Mouse (Mus musculus) MEL (cell line): ENCODE data around the gene Emg1. TPM values are rescaled to one million over a fixed set of nuclear protein-coding genes. Genes with fewer than 3 reads are reported as not detected.
A peak's percentile ranks its signal among the peaks of the same experiment; 100 is the strongest.
"Not testable (repeated sequence)": the region's sequence is repeated elsewhere in the genome, so short reads cannot be mapped to it uniquely, and the experiment has no call there.

Source experiments
- DNase-seq: peaks from one replicate; pipeline ENCODE4 v3.0.0; 2011; ENCODE audit warnings: low read depth, low spot score
- H3K27ac ChIP-seq: 2 replicates; pipeline ENCODE4 v1.5.1; 2012; ENCODE audit warnings: low read depth, mild to moderate bottlenecking, control low read depth, low read length, moderate library complexity; ENCODE audit not compliant: control insufficient read depth
- H3K27me3 ChIP-seq, 2 experiments: fragments of 150-350 bp in 1 of 2; sonication (generic) in 1 of 2; 2 replicates each; pipeline ENCODE4 v1.6.1; 2012; ENCODE audit warnings: low read length in 2 of 2, mild to moderate bottlenecking in 2 of 2, improper control_type of control experiment in 1 of 2, moderate library complexity in 1 of 2; ENCODE audit not compliant: insufficient read depth in 2 of 2, control insufficient read depth in 1 of 2
- H3K36me3 ChIP-seq, 2 experiments: 2 replicates each; pipeline ENCODE4 v1.6.1; 2012 to 2014; ENCODE audit warnings: low read length in 2 of 2, improper control_type of control experiment in 1 of 2, inconsistent platforms in 1 of 2, mild to moderate bottlenecking in 1 of 2; ENCODE audit not compliant: insufficient read depth in 2 of 2, control insufficient read depth in 1 of 2
- H3K4me1 ChIP-seq, 2 experiments: fragments of 150-350 bp in 1 of 2; sonication (generic) in 1 of 2; 2 replicates each; pipeline ENCODE4 v1.6.1; 2012; ENCODE audit warnings: low read length in 2 of 2, improper control_type of control experiment in 1 of 2, mild to moderate bottlenecking in 1 of 2; ENCODE audit not compliant: insufficient read depth in 2 of 2, control insufficient read depth in 1 of 2
- H3K4me3 ChIP-seq, 2 experiments: fragments of 150-350 bp in 1 of 2; sonication (generic) in 1 of 2; 2 replicates each; pipeline ENCODE4 v1.5.1; 2012; ENCODE audit warnings: low read depth in 2 of 2, low read length in 2 of 2, mild to moderate bottlenecking in 2 of 2, moderate library complexity in 2 of 2, control low read depth in 1 of 2, improper control_type of control experiment in 1 of 2; ENCODE audit not compliant: control insufficient read depth in 1 of 2, insufficient read depth in 1 of 2
- H3K79me2 ChIP-seq: 2 replicates; pipeline ENCODE4 v1.6.1; 2012; ENCODE audit warnings: mild to moderate bottlenecking, low read length, moderate library complexity; ENCODE audit not compliant: control insufficient read depth, poor library complexity, insufficient read depth
- H3K9ac ChIP-seq: 2 replicates; pipeline ENCODE4 v1.6.1; 2012; ENCODE audit warnings: low read depth, mild to moderate bottlenecking, control low read depth, low read length, moderate library complexity; ENCODE audit not compliant: control insufficient read depth, poor library complexity, severe bottlenecking
- H3K9me3 ChIP-seq: fragments of 150-350 bp; sonication (generic); replicated peaks from 2 replicates; pipeline ENCODE4 v1.6.1; 2012; ENCODE audit warnings: mild to moderate bottlenecking, low read length, improper control_type of control experiment, moderate library complexity; ENCODE audit not compliant: insufficient read depth
- BHLHE40 ChIP-seq: IDR thresholded peaks from 2 replicates; pipeline ENCODE4 v1.6.1; 2012; ENCODE audit warnings: low read depth, mild to moderate bottlenecking, inconsistent platforms, low read length, improper control_type of control experiment, borderline replicate concordance
- CHD1 ChIP-seq: IDR thresholded peaks from 2 replicates; pipeline ENCODE4 v1.6.1; 2012; ENCODE audit warnings: low read depth, mild to moderate bottlenecking, inconsistent platforms, low read length, improper control_type of control experiment
- CHD2 ChIP-seq: IDR thresholded peaks from 2 replicates; pipeline ENCODE4 v1.6.1; 2011; ENCODE audit warnings: low read length, improper control_type of control experiment
- CTCF ChIP-seq, 3 experiments: IDR thresholded peaks in 2 of 3; conservative IDR thresholded peaks in 1 of 3; 2 replicates each; pipeline ENCODE4 v1.5.1; 2011 to 2012; ENCODE audit warnings: low read length in 3 of 3, low read depth in 2 of 3, mild to moderate bottlenecking in 2 of 3, improper control_type of control experiment in 1 of 3, inconsistent platforms in 1 of 3, mixed read lengths in 1 of 3, moderate library complexity in 1 of 3; ENCODE audit not compliant: control insufficient read depth in 1 of 3, insufficient read depth in 1 of 3, poor library complexity in 1 of 3, severe bottlenecking in 1 of 3
- E2F4 ChIP-seq: IDR thresholded peaks from 2 replicates; pipeline ENCODE4 v1.6.1; 2011; ENCODE audit warnings: low read depth, low read length, improper control_type of control experiment, borderline replicate concordance
- ELF1 ChIP-seq: IDR thresholded peaks from 2 replicates; pipeline ENCODE4 v1.6.1; 2014; ENCODE audit warnings: low read depth, mild to moderate bottlenecking, inconsistent platforms, low read length, improper control_type of control experiment, moderate library complexity
- EP300 ChIP-seq, 2 experiments: IDR thresholded peaks; 2 replicates each; pipeline ENCODE4 v1.6.1; 2011; ENCODE audit warnings: improper control_type of control experiment in 2 of 2, low read length in 2 of 2, low read depth in 1 of 2, mild to moderate bottlenecking in 1 of 2
- ETS1 ChIP-seq: IDR thresholded peaks from 2 replicates; pipeline ENCODE4 v1.6.1; 2012; ENCODE audit warnings: low read depth, mild to moderate bottlenecking, inconsistent platforms, low read length, improper control_type of control experiment, moderate library complexity
- GABPA ChIP-seq: IDR thresholded peaks from 2 replicates; pipeline ENCODE4 v1.6.1; 2012; ENCODE audit warnings: low read depth, mild to moderate bottlenecking, inconsistent platforms, low read length, improper control_type of control experiment, moderate library complexity
- GATA1 ChIP-seq: IDR thresholded peaks from 2 replicates; pipeline ENCODE4 v1.6.1; 2011; ENCODE audit warnings: low read depth, low read length, improper control_type of control experiment
- HCFC1 ChIP-seq: IDR thresholded peaks from 2 replicates; pipeline ENCODE4 v1.6.1; 2012; ENCODE audit warnings: low read depth, mild to moderate bottlenecking, inconsistent platforms, low read length, improper control_type of control experiment, moderate library complexity
- JUND ChIP-seq: IDR thresholded peaks from 2 replicates; pipeline ENCODE4 v1.6.1; 2011; ENCODE audit warnings: low read depth, mild to moderate bottlenecking, improper control_type of control experiment, low read length
- MAFK ChIP-seq: IDR thresholded peaks from 2 replicates; pipeline ENCODE4 v1.6.1; 2011; ENCODE audit warnings: low read depth, mild to moderate bottlenecking, low read length, improper control_type of control experiment, borderline replicate concordance
- MAZ ChIP-seq: IDR thresholded peaks from 2 replicates; pipeline ENCODE4 v1.6.1; 2012; ENCODE audit warnings: low read depth, mild to moderate bottlenecking, inconsistent platforms, low read length, improper control_type of control experiment
- MEF2A ChIP-seq: IDR thresholded peaks from 2 replicates; pipeline ENCODE4 v1.6.1; 2014; ENCODE audit warnings: low read depth, mild to moderate bottlenecking, inconsistent platforms, low read length, improper control_type of control experiment; ENCODE audit not compliant: poor library complexity, insufficient replicate concordance, severe bottlenecking; ENCODE audit errors: extremely low read depth
- MXI1 ChIP-seq: IDR thresholded peaks from 2 replicates; pipeline ENCODE4 v1.6.1; 2011; ENCODE audit warnings: mild to moderate bottlenecking, low read depth, low read length, improper control_type of control experiment
- MYB ChIP-seq: IDR thresholded peaks from 2 replicates; pipeline ENCODE4 v1.6.1; 2011; ENCODE audit warnings: mild to moderate bottlenecking, low read depth, low read length, improper control_type of control experiment
- POLR2A ChIP-seq, 2 experiments: IDR thresholded peaks; 2 replicates each; pipeline ENCODE4 v1.6.1; 2011 to 2012; ENCODE audit warnings: low read length in 2 of 2, mild to moderate bottlenecking in 2 of 2, control low read depth in 1 of 2, improper control_type of control experiment in 1 of 2, low read depth in 1 of 2, moderate library complexity in 1 of 2; ENCODE audit not compliant: control insufficient read depth in 1 of 2, insufficient read depth in 1 of 2, poor library complexity in 1 of 2
- POLR2AphosphoS2 ChIP-seq: IDR thresholded peaks from 2 replicates; pipeline ENCODE4 v1.6.1; 2011; ENCODE audit warnings: low read length, improper control_type of control experiment
- RCOR1 ChIP-seq: IDR thresholded peaks from 2 replicates; pipeline ENCODE4 v1.6.1; 2012; ENCODE audit warnings: low read depth, mild to moderate bottlenecking, inconsistent platforms, low read length, improper control_type of control experiment
- SIN3A ChIP-seq: IDR thresholded peaks from 2 replicates; pipeline ENCODE4 v1.6.1; 2012; ENCODE audit warnings: low read length, improper control_type of control experiment, inconsistent platforms
- TAL1 ChIP-seq: IDR thresholded peaks from 2 replicates; pipeline ENCODE4 v1.6.1; 2012; ENCODE audit warnings: mild to moderate bottlenecking, inconsistent platforms, low read length, moderate library complexity, mixed read lengths
- TBP ChIP-seq: IDR thresholded peaks from 2 replicates; pipeline ENCODE4 v1.8.0; 2011; ENCODE audit warnings: low read depth, low read length, improper control_type of control experiment
- TCF12 ChIP-seq: IDR thresholded peaks from 2 replicates; pipeline ENCODE4 v1.6.1; 2014; ENCODE audit warnings: low read depth, mild to moderate bottlenecking, inconsistent platforms, low read length, improper control_type of control experiment, moderate library complexity
- UBTF ChIP-seq: IDR thresholded peaks from 2 replicates; pipeline ENCODE4 v1.6.1; 2012; ENCODE audit warnings: low read depth, mild to moderate bottlenecking, inconsistent platforms, low read length, improper control_type of control experiment, moderate library complexity, borderline replicate concordance; ENCODE audit not compliant: insufficient read depth
- USF1 ChIP-seq: IDR thresholded peaks from 2 replicates; pipeline ENCODE4 v1.6.1; 2014; ENCODE audit warnings: low read depth, mild to moderate bottlenecking, inconsistent platforms, low read length, improper control_type of control experiment, moderate library complexity
- ZC3H11A ChIP-seq: IDR thresholded peaks from 2 replicates; pipeline ENCODE4 v1.6.1; 2012; ENCODE audit warnings: low read depth, mild to moderate bottlenecking, inconsistent platforms, low read length, improper control_type of control experiment
- ZMIZ1 ChIP-seq: IDR thresholded peaks from 2 replicates; pipeline ENCODE4 v1.6.1; 2012; ENCODE audit warnings: low read depth, mild to moderate bottlenecking, inconsistent platforms, low read length, improper control_type of control experiment, moderate library complexity
- polyA plus RNA-seq, 2 experiments: library from polyadenylated mRNA; stranded (reverse) in 1 of 2; unstranded in 1 of 2; fragments of >175 nt in 1 of 2; fragments of >200 nt in 1 of 2; gene quantifications; 2 replicates each; pipeline versions ENCODE4 v1.2.1 to v1.2.4; 2012; ENCODE audit warnings: low replicate concordance in 2 of 2, low read depth in 1 of 2; ENCODE audit not compliant: insufficient read length in 2 of 2, insufficient read depth in 1 of 2, missing spikeins in 1 of 2
- total RNA-seq: library from RNA; depleted of rRNA; stranded (reverse); fragments of 300-350 nt; gene quantifications from 2 replicates; pipeline ENCODE4 v1.2.3, GENCODE M21; 2012

Emg1 gene
- total and polyA plus RNA-seq, 3 experiments, result 346 to 391 TPM; not detected in 1

DNA sequence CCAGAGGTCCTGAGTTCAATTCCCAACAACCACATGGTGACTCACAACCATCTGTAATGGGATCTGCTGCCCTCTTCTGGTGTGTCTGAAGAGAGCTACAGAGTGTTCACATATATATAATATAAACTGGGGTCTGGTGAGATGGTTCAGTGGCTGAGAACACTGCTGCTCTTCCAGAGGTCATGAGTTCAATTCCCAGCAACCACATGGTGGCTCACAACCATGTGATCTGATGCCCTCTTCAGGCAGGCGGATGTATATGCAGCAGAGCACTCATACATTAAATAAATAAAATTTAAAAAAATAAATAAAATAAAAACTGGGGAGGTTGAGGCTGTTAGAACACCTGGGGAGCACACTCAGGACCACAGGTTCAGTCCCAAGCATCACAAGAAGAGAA, 25.3 kb downstream of the Emg1 start:
- peaks cover 37% of the 10 kb centered on the region for H3K79me2 ChIP-seq
- not testable (repeated sequence) for H3K9ac ChIP-seq, H3K9me3 ChIP-seq, H3K27me3 ChIP-seq, H3K4me3 ChIP-seq
- peak overlapping the region; percentile 98 for H3K27ac ChIP-seq
- H3K36me3 ChIP-seq, result peaks cover 13 to 60% of the 10 kb centered on the region in 2 experiments
- peak; percentile 32 for DNase-seq
- H3K4me1 ChIP-seq, result peaks cover 50 to 60% of the 10 kb centered on the region in 2 experiments
- TF ChIP-seq CTCF (IDR thresholded peaks at IDR 0.05 in 2 of 3, conservative IDR thresholded peaks at IDR 0.05 in 1 of 3; ENCODE audit: control insufficient read depth in 1 of 3, insufficient read depth in 1 of 3, low read depth in 2 of 3, low read length in 3 of 3, poor library complexity in 1 of 3, severe bottlenecking in 1 of 3), result peak in 2 of 3 experiments; percentile 17 to 24; a peak in 2 of 6 replicates
- TF ChIP-seq USF1, result peak; percentile 31; the same call in 1 of the 2 replicates
- TF ChIP-seq, all 39 proteins: peak for 2; not testable (repeated sequence) for 37

DNA sequence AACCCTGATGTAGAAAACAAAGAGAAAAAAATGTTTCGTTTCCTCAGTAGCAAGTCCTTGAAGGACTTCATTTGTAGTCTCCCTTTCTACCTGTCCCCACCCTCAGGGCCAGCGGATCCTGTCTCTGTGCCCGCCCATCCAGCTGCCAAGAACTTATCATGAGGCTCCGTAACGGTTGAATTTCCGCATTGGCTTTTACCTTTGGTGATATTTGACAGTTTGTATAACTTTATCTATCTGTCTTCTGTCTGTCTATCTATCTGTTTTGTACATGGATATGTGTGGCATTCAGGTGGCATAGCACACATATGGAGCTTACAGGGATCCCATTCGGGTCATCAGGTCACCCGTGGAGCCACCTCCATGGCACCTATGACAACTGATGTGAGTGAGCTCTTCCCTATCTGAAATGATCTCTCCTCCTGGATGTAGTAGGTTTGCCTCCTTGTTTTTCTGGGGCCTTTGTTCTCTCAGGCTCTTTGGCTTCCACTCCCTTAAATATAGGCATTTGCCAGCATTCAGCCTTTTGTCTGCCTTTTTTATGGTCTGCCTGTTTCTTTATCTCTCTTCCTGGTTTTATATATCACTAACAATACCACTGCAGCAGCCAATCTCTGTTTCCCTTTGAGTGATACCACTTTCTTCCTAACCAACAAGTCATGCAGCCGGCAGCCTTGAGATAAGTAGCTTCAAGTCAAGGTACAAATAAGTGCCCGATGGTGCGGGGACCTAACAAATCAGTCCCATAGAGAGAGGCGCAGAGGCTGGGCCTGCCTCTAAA, 26.2 kb downstream of the Emg1 start:
- peak; percentile 94 for DNase-seq

More for the DNA sequence above, 26.2 kb downstream of the Emg1 start:
- Histone ChIP-seq H3K4me3 (peak overlapping the region; percentile 3 to 21; a peak in 3 of 4 replicates), H3K9ac (peak overlapping the region; percentile 51), H3K27ac (peak overlapping the region; percentile 98), H3K27me3 (no peaks in the 10 kb centered on the region), H3K4me1 (peaks cover 50 to 68% of the 10 kb centered on the region in 2 experiments), H3K79me2 (peaks cover 40% of the 10 kb centered on the region), H3K9me3 (no peaks in the 10 kb centered on the region), H3K36me3 (peaks cover 7 to 66% of the 10 kb centered on the region in 2 experiments)
- TF ChIP-seq CHD2 (no peak), UBTF (no peak), CHD1 (peak; percentile 94; the same call in 1 of the 2 replicates), RCOR1 (peak; percentile 99), POLR2AphosphoS2 (no peak), EP300 (IDR thresholded peaks at IDR 0.05; ENCODE audit: low read depth in 1 of 2, low read length in 2 of 2) (peak; percentile 90 to 97), POLR2A (IDR thresholded peaks at IDR 0.05; ENCODE audit: control insufficient read depth in 1 of 2, insufficient read depth in 1 of 2, low read depth in 1 of 2, low read length in 2 of 2, poor library complexity in 1 of 2) (peak in 1 of 2 experiments; percentile 61; a peak in 2 of 4 replicates), TAL1 (peak; percentile 81), ELF1 (peak; percentile 71), MAZ (peak; percentile 60; the same call in 1 of the 2 replicates), MYB (peak; percentile 84), MAFK (peak; percentile 64; the same call in 1 of the 2 replicates), USF1 (0 out of 2 replicates have a peak, but pooled peaks have one; percentile 16), TCF12 (peak; percentile 96), ZMIZ1 (peak; percentile 64), ETS1 (peak; percentile 87), E2F4 (no peak), BHLHE40 (peak; percentile 84), TBP (peak; percentile 89), ZC3H11A (no peak), SIN3A (peak; percentile 78), MXI1 (peak; percentile 45), HCFC1 (peak; percentile 57; the same call in 1 of the 2 replicates), GATA1 (peak; percentile 98), GABPA (no peak), MEF2A (peak; percentile 31; the same call in 1 of the 2 replicates), JUND (0 out of 2 replicates have a peak, but pooled peaks have one; percentile 18), CTCF (IDR thresholded peaks at IDR 0.05 in 2 of 3, conservative IDR thresholded peaks at IDR 0.05 in 1 of 3; ENCODE audit: control insufficient read depth in 1 of 3, insufficient read depth in 1 of 3, low read depth in 2 of 3, low read length in 3 of 3, poor library complexity in 1 of 3, severe bottlenecking in 1 of 3) (no peak)
